Mouse (Mus musculus) erythroblast, embryonic 14.5 days (primary cell): ENCODE measurements at regions not wholly inside any gene's neighbourhood (a gene's known extent, or its start where the extent isn't known, plus 50 kb on each side); places are given as distances from the start of the nearest gene placed in this dataset.

ENCODE experiments used
- GATA1 ChIP-seq: IDR thresholded peaks from 2 replicates; pipeline ENCODE4 v1.6.1; 2012; ENCODE audit warnings: low read length, inconsistent platforms, mixed read lengths
- TAL1 ChIP-seq: IDR thresholded peaks from 3 replicates; pipeline ENCODE4 v1.6.1; 2012; ENCODE audit warnings: low read length, inconsistent platforms, mixed read lengths

- no peak for TF ChIP-seq GATA1
- peak; percentile 21; the same call in 1 of the 3 replicates for TF ChIP-seq TAL1
Measured at GRCm38 (mm10) chr16:24156729-24157430, 168.2 kb upstream of the Bcl6 start.
